In genomic region chr9:22066433-22066832, GRCm38 (mm10) we compare ENCODE assay signal across 11 mouse cellular contexts. TPM values are rescaled to one million over a fixed set of nuclear protein-coding genes. Genes with fewer than 3 reads are reported as not detected.
DNase-seq lines count a peak whose midpoint lies in the region; ATAC-seq lines count a peak whose summit lies in the region.
"Had no signal": no experiment of that assay in that cellular context is flagged by ENCODE, and none has a peak within 500 bp of the region (broad histone marks: within the 10 kb centered on the region; RNA-seq: fewer than 3 reads in every experiment).

No protein-coding gene starts in this region.

- no peak overlapping the region for H3K4me2 ChIP-seq in embryonic facial prominence, embryonic 11.5 days (ENCODE audit: low read depth, low read length)
- H3K4me2 ChIP-seq: midbrain, embryonic 12.5 days had no signal

- no peaks in the 10 kb centered on the region for H3K4me1 ChIP-seq in embryonic facial prominence, embryonic 11.5 days (ENCODE audit: control insufficient read depth, insufficient read depth, low read length)

- no peaks in the 10 kb centered on the region for H3K9me3 ChIP-seq in embryonic facial prominence, embryonic 11.5 days (replicated peaks; ENCODE audit: control insufficient read depth, low read length)
- H3K9me3 ChIP-seq: midbrain, embryonic 12.5 days had no signal

- no peak overlapping the region for H3K27ac ChIP-seq in embryonic facial prominence, embryonic 11.5 days (replicated peaks; ENCODE audit: low read depth, low read length)
- H3K27ac ChIP-seq: midbrain, embryonic 12.5 days had no signal

- peak; percentile 52 for DNase-seq in cerebellum, adult 11 months
- DNase-seq in left cerebral cortex, postnatal 4 days = peak; percentile 69
- no peak for DNase-seq in left cerebral cortex, adult 8-10 months (ENCODE audit: low spot score in 2 of 2)
- DNase-seq in adrenal gland, postnatal 14 days = peak; percentile 84
- peak; percentile 38 for DNase-seq in embryonic facial prominence, embryonic 11.5 days (ENCODE audit: low spot score)
- peak; percentile 79 for DNase-seq in lung, postnatal 36 days
- DNase-seq in thymus, postnatal 25 days = peak; percentile 69

- no peak for ATAC-seq in cerebellum, adult (ENCODE audit: insufficient number of reproducible peaks, low FRiP score, low TSS enrichment)
- ATAC-seq in embryonic facial prominence, embryonic 11.5 days (replicated peaks; ENCODE audit: insufficient number of reproducible peaks, low FRiP score, low TSS enrichment, low read depth) = no peak

- H3K36me3 ChIP-seq in embryonic facial prominence, embryonic 11.5 days (replicated peaks; ENCODE audit: control insufficient read depth, insufficient read depth, low read depth, low read length) = peaks cover 2% of the 10 kb centered on the region

- WGBS in embryonic facial prominence, embryonic 11.5 days = 83% methylated on average over 3 of the region's 3 CpGs

- no peaks in the 10 kb centered on the region for H3K27me3 ChIP-seq in embryonic facial prominence, embryonic 11.5 days (ENCODE audit: control insufficient read depth, insufficient read depth, low read length)
- H3K27me3 ChIP-seq: midbrain, embryonic 12.5 days had no signal

- H3K4me3 ChIP-seq in embryonic facial prominence, embryonic 11.5 days (ENCODE audit: low read depth, low read length) = no peak overlapping the region
- H3K4me3 ChIP-seq: midbrain, embryonic 12.5 days had no signal

- intact Hi-C loops in left cerebral cortex, postnatal 4 days (cut with DNase I) = no loop called here

- no peak overlapping the region for H3K9ac ChIP-seq in embryonic facial prominence, embryonic 11.5 days (replicated peaks; ENCODE audit: low read length)

RNA-seq across cellular contexts. Expression of gene Gm49318, which starts 4.6 kb away (rescaled TPM):
- not detected for total RNA-seq in left cerebral cortex, postnatal 4 days (2021)
- not detected for total RNA-seq in left cerebral cortex, adult 8-10 months (2022)
- not detected in 2 replicates for total RNA-seq in adrenal gland, postnatal 14 days (2021)
- not detected in 2 replicates for polyA plus RNA-seq in embryonic facial prominence, embryonic 11.5 days (2014; fragmentation: Nextera tagmentation; extraction: Ambion mirVana)
- total RNA-seq: ES-E14 had no signal
- polyA plus RNA-seq: gonadal fat pad, adult 2 months; midbrain, embryonic 12.5 days had no signal

RNA-seq across cellular contexts. Expression of gene Zfp653, which starts 4.7 kb away (rescaled TPM):
- total RNA-seq in left cerebral cortex, postnatal 4 days (2021) = 10 to 100 TPM; 28.6 to 30.1 TPM
- 10 to 100 TPM; 20.7 to 23.7 (median 21.9) TPM for total RNA-seq in left cerebral cortex, adult 8-10 months (2022)
- 9.1 and 10.1 TPM in 2 replicates for total RNA-seq in adrenal gland, postnatal 14 days (2021)
- 5.5 and 7.1 TPM in 2 replicates for polyA plus RNA-seq in embryonic facial prominence, embryonic 11.5 days (2014; fragmentation: Nextera tagmentation; extraction: Ambion mirVana)

RNA-seq across cellular contexts. Expression of gene Elavl3, which starts 14.6 kb away (rescaled TPM):
- 100 to 1,000 TPM; 365 to 366 TPM for total RNA-seq in left cerebral cortex, postnatal 4 days (2021)
- total RNA-seq in left cerebral cortex, adult 8-10 months (2022) = 100 to 1,000 TPM; 132 to 153 (median 147) TPM
- 2.4 and 3.0 TPM in 2 replicates for total RNA-seq in adrenal gland, postnatal 14 days (2021)
- 11.2 and 13.7 TPM in 2 replicates for polyA plus RNA-seq in embryonic facial prominence, embryonic 11.5 days (2014; fragmentation: Nextera tagmentation; extraction: Ambion mirVana)

RNA-seq across cellular contexts. Expression of gene Ecsit, which starts 18.8 kb away (rescaled TPM):
- total RNA-seq in left cerebral cortex, postnatal 4 days (2021) = 10 to 100 TPM; 43.2 to 44.6 TPM
- 10 to 100 TPM; 45.4 to 50.8 (median 48.0) TPM for total RNA-seq in left cerebral cortex, adult 8-10 months (2022)
- total RNA-seq in adrenal gland, postnatal 14 days (2021) = 74.9 and 80.6 TPM in 2 replicates
- 25.2 and 26.6 TPM in 2 replicates for polyA plus RNA-seq in embryonic facial prominence, embryonic 11.5 days (2014; fragmentation: Nextera tagmentation; extraction: Ambion mirVana)

RNA-seq across cellular contexts. Expression of gene Cnn1, which starts 32.6 kb away (rescaled TPM):
- under 1 TPM in 1 of 2 experiments, not detected in 1; 0.44 TPM for total RNA-seq in left cerebral cortex, postnatal 4 days (2021)
- total RNA-seq in left cerebral cortex, adult 8-10 months (2022) = 1 to 10 TPM in 1 of 4 experiments, under 1 TPM in 3; 0.37 to 1.2 (median 0.59) TPM
- 0.56 and 7.1 TPM in 2 replicates for total RNA-seq in adrenal gland, postnatal 14 days (2021)
- 1.4 and 4.0 TPM in 2 replicates for polyA plus RNA-seq in embryonic facial prominence, embryonic 11.5 days (2014; fragmentation: Nextera tagmentation; extraction: Ambion mirVana)

Comparison
In these comparisons a context has a peak if more than half of its experiments do, and no peak if none do; other contexts are left out.
1. DNase-seq: peak in cerebellum, adult 11 months (single experiment), left cerebral cortex, postnatal 4 days (single experiment), adrenal gland, postnatal 14 days (single experiment), embryonic facial prominence, embryonic 11.5 days (single experiment), lung, postnatal 36 days (single experiment) and thymus, postnatal 25 days (single experiment); none in left cerebral cortex, adult 8-10 months (0 of 2).
2. RNA of gene Elavl3, which starts 14.6 kb away (total RNA-seq): 365 to 366 TPM in left cerebral cortex, postnatal 4 days and 132 to 153 TPM in left cerebral cortex, adult 8-10 months; 2.4 to 3.0 TPM in adrenal gland, postnatal 14 days; every median in the first group is over 10 times any median in the second.